Mouse (Mus musculus) kidney, adult 2 months (tissue): ENCODE data around the gene A230072I06Rik.

Experiments used
- CTCF ChIP-seq: fragments of 200-500 bp; conservative IDR thresholded peaks from 2 replicates; pipeline ENCODE4 v1.5.1; 2011; ENCODE audit warnings: low read depth, mild to moderate bottlenecking, control low read depth, low read length, moderate library complexity, mixed read lengths; ENCODE audit not compliant: insufficient read depth, insufficient read length
- POLR2A ChIP-seq: fragments of 200-500 bp; IDR thresholded peaks from one replicate; pipeline ENCODE4 v1.6.1; 2011; ENCODE audit warnings: low read depth, low read length, control low read depth

- TF ChIP-seq CTCF (no peak), POLR2A (no peak)
Observed at GRCm38 (mm10) chr8:12268306-12268829, 10.3 kb upstream of the A230072I06Rik start.
